Mouse (Mus musculus) G1E (cell line): Measurements from ENCODE around the gene Igsf21. TPM values are rescaled to one million over a fixed set of nuclear protein-coding genes. Genes with fewer than 3 reads are reported as not detected.

Experiments
- ATAC-seq: 2 replicates; pipeline ENCODE4 v1.8.0; 2016; ENCODE audit warnings: mild to moderate bottlenecking; ENCODE audit not compliant: insufficient number of reproducible peaks, poor library complexity, low FRiP score, severe bottlenecking; ENCODE audit errors: extremely low read depth
- DNase-seq: peaks from one replicate; pipeline ENCODE4 v3.0.0; 2012; ENCODE audit warnings: low spot score
- H3K27me3 ChIP-seq: 2 replicates; pipeline ENCODE4 v1.6.1; 2012; ENCODE audit warnings: mild to moderate bottlenecking, low read length, inconsistent platforms; ENCODE audit not compliant: insufficient read depth
- H3K36me3 ChIP-seq: replicated peaks from 2 replicates; pipeline ENCODE3; 2012; ENCODE audit warnings: mild to moderate bottlenecking, inconsistent platforms
- H3K4me1 ChIP-seq: 2 replicates; pipeline ENCODE4 v1.6.1; 2012; ENCODE audit warnings: low read depth, low read length, inconsistent platforms, mixed read lengths; ENCODE audit not compliant: insufficient read depth
- H3K4me3 ChIP-seq: 2 replicates; pipeline ENCODE4 v1.5.1; 2012; ENCODE audit warnings: low read depth, mild to moderate bottlenecking, inconsistent platforms, low read length, moderate library complexity, mixed read lengths
- H3K9me3 ChIP-seq: replicated peaks from 2 replicates; pipeline ENCODE4 v1.6.1; 2012; ENCODE audit warnings: inconsistent platforms
- CTCF ChIP-seq: IDR thresholded peaks from 2 replicates; pipeline ENCODE4 v1.5.1; 2012; ENCODE audit warnings: low read depth, low read length, inconsistent platforms, mixed read lengths
- GATA1 ChIP-seq: IDR thresholded peaks from 2 replicates; pipeline ENCODE4 v1.6.1; 2012; ENCODE audit warnings: borderline replicate concordance, low read length, inconsistent platforms, mixed read lengths
- GATA2 ChIP-seq: IDR thresholded peaks from 2 replicates; pipeline ENCODE4 v1.6.1; 2012; ENCODE audit warnings: low read depth, low read length, inconsistent platforms, borderline replicate concordance
- POLR2AphosphoS5 ChIP-seq: IDR thresholded peaks from 2 replicates; pipeline ENCODE4 v1.6.1; 2012; ENCODE audit warnings: low read depth, low read length, inconsistent platforms; ENCODE audit not compliant: insufficient replicate concordance
- TAL1 ChIP-seq: conservative IDR thresholded peaks from 2 replicates; pipeline ENCODE4 v1.6.1; 2012; ENCODE audit warnings: low read depth, low read length, inconsistent platforms, mixed read lengths
- polyA plus RNA-seq: library from polyadenylated mRNA; stranded (reverse); fragments of >175 nt; gene quantifications from 2 replicates; pipeline ENCODE4 v1.2.3, GENCODE M21; 2012
- total RNA-seq, 2 experiments: library from RNA; stranded (forward) in 1 of 2; stranded (reverse) in 1 of 2; fragments of 200-1000 nt in 1 of 2; fragments of >200 nt in 1 of 2; fragmentation: Nextera tagmentation in 1 of 2; gene quantifications; 2 replicates each; pipeline ENCODE4 v1.2.3; 2014 to 2017

Gene Igsf21
- total and polyA plus RNA-seq, 3 experiments: not detected

DNA sequence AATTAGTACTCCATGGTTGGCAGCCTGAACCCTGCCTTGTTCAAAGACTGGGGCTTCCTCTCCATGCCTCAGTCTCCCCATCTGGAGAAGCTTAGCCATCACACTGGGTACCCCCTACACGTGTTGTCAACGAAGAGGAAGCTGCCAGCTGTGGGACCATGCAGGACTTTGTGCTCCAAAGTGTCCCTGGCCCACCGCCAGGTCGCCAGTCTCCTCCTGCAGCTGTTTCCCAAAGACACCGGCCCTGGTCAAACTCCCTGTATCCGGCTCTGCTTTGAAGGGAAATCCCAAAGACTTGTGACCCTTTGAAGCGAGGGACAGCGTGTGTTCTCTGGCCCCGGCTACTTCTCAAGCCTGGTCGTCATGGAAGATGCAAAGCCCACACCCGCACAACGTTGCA, 23.5 kb downstream of the Igsf21 start:
- Histone ChIP-seq H3K4me3 (no peak overlapping the region), H3K4me1 (no peaks in the 10 kb centered on the region), H3K36me3 (no peaks in the 10 kb centered on the region), H3K9me3 (peaks cover 95% of the 10 kb centered on the region), H3K27me3 (no peaks in the 10 kb centered on the region)
- TF ChIP-seq TAL1 (no peak), GATA1 (no peak), POLR2AphosphoS5 (no peak), GATA2 (no peak), CTCF (no peak)
- DNase-seq: no peak
- ATAC-seq: no peak

DNA sequence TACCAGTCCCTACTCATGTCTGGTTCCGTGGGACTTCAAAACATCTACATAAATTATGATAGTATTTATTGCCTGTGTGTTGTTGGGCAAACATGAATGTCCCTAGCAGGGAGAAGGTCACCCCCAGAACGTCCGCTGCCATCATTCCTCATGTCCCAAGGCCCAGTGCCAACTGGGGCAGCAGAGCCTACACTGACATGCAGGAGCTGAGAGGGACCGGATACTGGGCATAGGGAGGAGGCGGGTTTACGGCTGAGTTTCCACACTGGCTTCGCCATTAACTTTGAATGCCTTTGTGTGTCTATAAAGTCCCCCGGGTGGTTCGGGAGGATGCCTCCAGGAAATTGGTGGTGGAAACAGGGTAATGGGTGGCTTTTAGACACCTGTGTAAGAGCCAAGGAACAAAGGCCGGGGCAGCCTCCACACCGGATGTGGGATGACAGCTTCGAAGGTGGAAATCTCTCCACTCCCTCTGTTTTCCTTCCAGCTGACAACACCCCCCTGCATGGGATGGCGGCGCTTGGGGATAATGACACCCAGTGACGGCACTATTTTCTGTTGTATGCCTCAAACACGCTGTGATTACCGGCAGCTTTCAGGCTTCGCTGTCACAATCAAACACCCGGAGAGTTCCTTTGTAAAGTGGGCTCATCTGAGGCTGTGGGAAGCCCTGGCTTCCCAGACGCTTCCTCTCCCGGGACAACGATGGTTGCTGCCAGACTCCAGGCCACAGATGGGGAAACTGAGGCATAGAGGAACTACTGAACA, 26.1 kb downstream of the Igsf21 start:
- no peaks in the 10 kb centered on the region for H3K27me3 ChIP-seq
- ATAC-seq: no peak

DNA sequence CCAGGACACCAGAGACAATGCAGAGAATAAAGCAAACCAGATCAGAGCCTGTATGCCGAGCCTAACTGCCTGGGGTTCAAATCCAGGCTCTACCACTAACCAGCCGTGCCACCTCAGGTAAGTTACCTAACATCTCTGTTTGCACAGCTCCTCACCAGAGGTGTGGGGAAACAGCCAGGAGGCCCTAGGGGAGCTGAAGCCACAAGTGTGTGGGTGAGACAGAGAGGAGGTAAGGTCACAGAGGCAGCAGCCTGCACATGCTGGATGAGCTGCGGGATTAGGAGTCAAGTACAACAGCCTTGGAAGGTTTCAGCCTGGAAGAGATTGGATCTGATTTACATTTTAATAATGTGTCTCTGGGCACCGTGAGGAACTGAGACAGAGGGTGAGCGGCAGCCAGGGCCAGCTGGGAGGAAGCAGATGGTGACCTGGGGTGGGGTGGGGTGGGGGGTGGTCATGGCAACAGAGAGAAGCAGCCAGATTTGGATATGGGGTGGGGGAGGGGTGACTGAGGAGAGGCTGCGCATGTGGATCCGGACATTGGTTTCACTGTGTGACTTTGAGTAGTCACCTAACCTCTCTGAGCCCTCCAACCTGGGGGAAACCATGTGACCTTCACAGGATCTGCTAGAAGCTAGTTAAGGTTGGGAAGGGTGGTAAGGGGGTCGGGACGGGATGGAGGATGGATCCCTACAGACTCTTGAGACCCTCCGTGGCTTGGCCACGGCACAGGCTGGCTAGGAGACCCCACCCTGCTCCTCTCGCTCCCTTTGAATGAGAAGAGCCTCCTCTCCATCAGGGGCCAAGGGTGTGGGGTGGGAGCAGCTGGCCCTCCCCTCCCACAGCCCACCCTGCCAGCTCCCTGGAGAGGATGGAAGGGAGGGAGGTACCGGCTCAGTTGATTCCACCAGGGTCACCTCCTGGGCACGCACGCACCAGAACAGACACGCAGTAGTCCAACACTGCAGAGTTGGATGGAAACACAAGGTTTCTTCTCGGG, 27.4 kb downstream of the Igsf21 start:
- no peak overlapping the region for H3K4me3 ChIP-seq
- DNase-seq: no peak
- peaks cover 99% of the 10 kb centered on the region for H3K9me3 ChIP-seq
- H3K4me1 ChIP-seq: no peaks in the 10 kb centered on the region
- no peaks in the 10 kb centered on the region for H3K27me3 ChIP-seq
- no peaks in the 10 kb centered on the region for H3K36me3 ChIP-seq
- ATAC-seq: no peak
- no peak for TF ChIP-seq CTCF
- no peak for TF ChIP-seq POLR2AphosphoS5
- TF ChIP-seq TAL1: no peak
- TF ChIP-seq GATA2: no peak
- no peak for TF ChIP-seq GATA1

More for the DNA sequence above, 26.1 kb downstream of the Igsf21 start:
- H3K4me3 ChIP-seq: no peak overlapping the region
- peaks cover 97% of the 10 kb centered on the region for H3K9me3 ChIP-seq
- no peak for DNase-seq
- H3K4me1 ChIP-seq: no peaks in the 10 kb centered on the region
- no peak for TF ChIP-seq GATA1
- TF ChIP-seq POLR2AphosphoS5: no peak
- no peak for TF ChIP-seq TAL1
- no peaks in the 10 kb centered on the region for H3K36me3 ChIP-seq

GRCm38 (mm10) chr4:140218384-140218783, 28.2 kb downstream of the Igsf21 start:
- no peaks in the 10 kb centered on the region for H3K27me3 ChIP-seq
- DNase-seq (no peak), ATAC-seq (no peak)
- no peak overlapping the region; the same call in 1 of the 2 replicates for H3K4me3 ChIP-seq
- peaks cover 100% of the 10 kb centered on the region for H3K9me3 ChIP-seq
- H3K4me1 ChIP-seq: no peaks in the 10 kb centered on the region
- no peaks in the 10 kb centered on the region for H3K36me3 ChIP-seq
- no peak for TF ChIP-seq TAL1
- no peak for TF ChIP-seq POLR2AphosphoS5
- TF ChIP-seq CTCF: no peak
- no peak for TF ChIP-seq GATA1
- TF ChIP-seq GATA2: no peak

- peaks cover 100% of the 10 kb centered on the region for H3K9me3 ChIP-seq
- ATAC-seq: no peak
These were observed 28.6 kb downstream of the Igsf21 start for GRCm38 (mm10) chr4:140217934-140218333.

GRCm38 (mm10) chr4:140216096-140216495, 30.5 kb downstream of the Igsf21 start:
- Histone ChIP-seq H3K9me3 (peaks cover 100% of the 10 kb centered on the region), H3K4me1 (no peaks in the 10 kb centered on the region), H3K27me3 (no peaks in the 10 kb centered on the region), H3K36me3 (no peaks in the 10 kb centered on the region), H3K4me3 (no peak overlapping the region)
- DNase-seq (no peak), ATAC-seq (no peak)
- TF ChIP-seq TAL1 (no peak), CTCF (no peak), GATA1 (no peak), GATA2 (no peak), POLR2AphosphoS5 (no peak)

More at GRCm38 (mm10) chr4:140217934-140218333, 28.6 kb downstream of the Igsf21 start:
- DNase-seq: no peak
- Histone ChIP-seq H3K4me1 (no peaks in the 10 kb centered on the region), H3K4me3 (no peak overlapping the region; the same call in 1 of the 2 replicates), H3K36me3 (no peaks in the 10 kb centered on the region), H3K27me3 (no peaks in the 10 kb centered on the region)
- TF ChIP-seq GATA2 (no peak), GATA1 (no peak), TAL1 (no peak), CTCF (no peak), POLR2AphosphoS5 (no peak)
